Mouse (Mus musculus) left cerebral cortex, postnatal 36 days (tissue): Measurements from ENCODE around the gene Pabpn1l. TPM values are rescaled to one million over a fixed set of nuclear protein-coding genes. Genes with fewer than 3 reads are reported as not detected.
"Not testable (repeated sequence)": the region's sequence is repeated elsewhere in the genome, so short reads cannot be mapped to it uniquely, and the experiment has no call there.

ENCODE experiments used
- DNase-seq, 2 experiments: peaks; one replicate each; pipeline ENCODE4 v3.0.0; 2021 to 2022; ENCODE audit warnings: low spot score in 2 of 2, mixed read lengths in 1 of 2
- intact Hi-C: fragments of 180-260 bp; cut with DNase I; formaldehyde crosslinking; loops from one replicate; pipeline ENCODE4 v1.15.1; 2025
- total RNA-seq, 2 experiments: library from RNA; stranded (reverse); gene quantifications; 2 replicates each; pipeline ENCODE4 v1.2.3; 2021

Gene Pabpn1l
- total RNA-seq, 2 experiments from 2014 or later: not detected

- intact Hi-C loops: no loop called here
- DNase-seq: no peak
Measured at GRCm38 (mm10) chr8:122651326-122651921, 28.9 kb upstream of the Pabpn1l start.

- no peak for DNase-seq
- intact Hi-C loops: no loop called here
Measured at GRCm38 (mm10) chr8:122648192-122648970, 25.8 kb upstream of the Pabpn1l start.

- intact Hi-C loops: no loop called here
- DNase-seq: no peak
Measured at GRCm38 (mm10) chr8:122646337-122646736, 23.8 kb upstream of the Pabpn1l start.

- intact Hi-C loops: no loop called here
- DNase-seq: no peak
Measured at GRCm38 (mm10) chr8:122644175-122644954, 21.8 kb upstream of the Pabpn1l start.

- peak; percentile 59 to 62 for DNase-seq
- intact Hi-C loops: no loop called here
Measured at GRCm38 (mm10) chr8:122642071-122642470, 19.5 kb upstream of the Pabpn1l start.

GRCm38 (mm10) chr8:122641406-122641805 lies 18.9 kb upstream of the Pabpn1l start:
- peak; percentile 81 to 87 for DNase-seq
- intact Hi-C loops: loop anchor here (2.0 kb wide), 1 partner anchor 35 kb away; no protein-coding TSS in a partner anchor

- intact Hi-C loops: loop anchor here (2.0 kb wide), 1 partner anchor 36 kb away; no protein-coding TSS in a partner anchor
- no peak for DNase-seq
Measured at GRCm38 (mm10) chr8:122640825-122641224, 18.3 kb upstream of the Pabpn1l start.

- peak; percentile 31 to 50 for DNase-seq
- intact Hi-C loops: loop anchor here (2.0 kb wide), 1 partner anchor 37 kb away; no protein-coding TSS in a partner anchor
Measured at GRCm38 (mm10) chr8:122639521-122640248, 17.1 kb upstream of the Pabpn1l start.

- intact Hi-C loops: no loop called here
Measured at GRCm38 (mm10) chr8:122638601-122639000, 16.1 kb upstream of the Pabpn1l start.

GRCm38 (mm10) chr8:122637230-122637629 lies 14.7 kb upstream of the Pabpn1l start:
- DNase-seq: no peak
- intact Hi-C loops: no loop called here

More at GRCm38 (mm10) chr8:122638601-122639000, 16.1 kb upstream of the Pabpn1l start:
- DNase-seq: no peak

- DNase-seq: peak; percentile 49 to 54
- intact Hi-C loops: no loop called here
Measured at GRCm38 (mm10) chr8:122636803-122637175, 14.2 kb upstream of the Pabpn1l start.

- intact Hi-C loops: no loop called here
Measured at GRCm38 (mm10) chr8:122635878-122636802, 13.6 kb upstream of the Pabpn1l start.

GRCm38 (mm10) chr8:122633205-122633604 lies 10.7 kb upstream of the Pabpn1l start:
- no peak for DNase-seq

More at GRCm38 (mm10) chr8:122635878-122636802, 13.6 kb upstream of the Pabpn1l start:
- DNase-seq: no peak

GRCm38 (mm10) chr8:122632134-122632533 lies 9.6 kb upstream of the Pabpn1l start:
- intact Hi-C loops: not testable (repeated sequence)

More at GRCm38 (mm10) chr8:122633205-122633604, 10.7 kb upstream of the Pabpn1l start:
- intact Hi-C loops: no loop called here

GRCm38 (mm10) chr8:122630696-122631095 lies 8.2 kb upstream of the Pabpn1l start:
- intact Hi-C loops: no loop called here

More at GRCm38 (mm10) chr8:122632134-122632533, 9.6 kb upstream of the Pabpn1l start:
- not testable (repeated sequence) for DNase-seq

GRCm38 (mm10) chr8:122629388-122629787 lies 6.8 kb upstream of the Pabpn1l start:
- intact Hi-C loops: no loop called here
- DNase-seq: no peak

More at GRCm38 (mm10) chr8:122630696-122631095, 8.2 kb upstream of the Pabpn1l start:
- DNase-seq: no peak

- intact Hi-C loops: no loop called here
Measured at GRCm38 (mm10) chr8:122626896-122627295, 4.4 kb upstream of the Pabpn1l start.

GRCm38 (mm10) chr8:122625811-122626210 lies 3.3 kb upstream of the Pabpn1l start:
- no peak for DNase-seq
- intact Hi-C loops: no loop called here

More at GRCm38 (mm10) chr8:122626896-122627295, 4.4 kb upstream of the Pabpn1l start:
- no peak for DNase-seq
